ENCODE assay signal across 11 mouse cellular contexts in genomic region chr13:56209067-56209411, GRCm38 (mm10). TPM values are rescaled to one million over a fixed set of nuclear protein-coding genes. Genes with fewer than 3 reads are reported as not detected.
DNase-seq lines count a peak whose midpoint lies in the region; ATAC-seq and TF ChIP-seq lines count a peak whose summit lies in the region.
"Had no signal": no experiment of that assay in that cellular context is flagged by ENCODE, and none has a peak within 500 bp of the region (broad histone marks: within the 10 kb centered on the region; RNA-seq: fewer than 3 reads in every experiment).

No protein-coding gene starts in this region.

- peaks cover 35% of the 10 kb centered on the region for H3K27me3 ChIP-seq in heart, embryonic 14.5 days (ENCODE audit: control insufficient read depth, insufficient read depth, low read length)
- peaks cover 79% of the 10 kb centered on the region for H3K27me3 ChIP-seq in hindbrain, embryonic 10.5 days (ENCODE audit: insufficient read depth, poor library complexity, severe bottlenecking)
- peaks cover 32% of the 10 kb centered on the region for H3K27me3 ChIP-seq in midbrain, embryonic 11.5 days (ENCODE audit: control insufficient read depth, insufficient read depth, low read length)

- H3K27ac ChIP-seq in heart, embryonic 14.5 days (replicated peaks in 1 of 2; ENCODE audit: control insufficient read depth in 1 of 2, insufficient read depth in 1 of 2, low read depth in 2 of 2, low read length in 2 of 2), result no peak overlapping the region
- H3K27ac ChIP-seq in ES-E14 (ENCODE audit: insufficient read depth, low read depth, low read length, poor library complexity, severe bottlenecking), result no peak overlapping the region
- H3K27ac ChIP-seq in hindbrain, embryonic 10.5 days, result peak overlapping the region; percentile 82
- peak overlapping the region; percentile 80 for H3K27ac ChIP-seq in midbrain, embryonic 11.5 days (ENCODE audit: low read depth, low read length)
- H3K27ac ChIP-seq: liver, embryonic 13.5 days had no signal

- ATAC-seq in heart, embryonic 14.5 days (ENCODE audit: insufficient number of reproducible peaks, insufficient read depth, low FRiP score, low read depth), result no peak
- ATAC-seq in midbrain, embryonic 11.5 days (ENCODE audit: low FRiP score), result no peak
- no peak for ATAC-seq in activated CD4-positive, CD25-positive, alpha-beta regulatory T cell, adult 4 months
- ATAC-seq: inflammation-experienced regulatory T-cells, adult 6 months had no signal

- no peaks in the 10 kb centered on the region; the same call in 1 of the 2 replicates for H3K9me3 ChIP-seq in heart, embryonic 14.5 days (ENCODE audit: control insufficient read depth, low read length)
- no peaks in the 10 kb centered on the region for H3K9me3 ChIP-seq in ES-E14 (ENCODE audit: control insufficient read depth, insufficient read depth, low read depth, low read length)
- peaks cover 16% of the 10 kb centered on the region for H3K9me3 ChIP-seq in hindbrain, embryonic 10.5 days
- peaks cover 5% of the 10 kb centered on the region; the same call in 1 of the 2 replicates for H3K9me3 ChIP-seq in midbrain, embryonic 11.5 days (ENCODE audit: control insufficient read depth, low read length)
- H3K9me3 ChIP-seq: liver, embryonic 13.5 days had no signal

- no peak for DNase-seq in heart, adult 18-20 months
- DNase-seq in ES-E14 (ENCODE audit: low read depth, low spot score), result no peak
- DNase-seq in hindbrain, embryonic 10.5 days (ENCODE audit: low spot score), result no peak
- peak; percentile 93 for DNase-seq in midbrain, embryonic 11.5 days (ENCODE audit: low spot score, missing footprints)
- no peak for DNase-seq in adrenal gland, postnatal 14 days
- no peak for DNase-seq in left cerebral cortex, postnatal 10 days (ENCODE audit: extremely low spot score in 1 of 2, low spot score in 2 of 2)
- DNase-seq: liver, embryonic 13.5 days had no signal

- in situ Hi-C loops in ES-E14 (cut with MboI; ENCODE audit: low sequenced_read_pairs in 2 of 2, unreplicated experiment in 2 of 2), result no loop called here

- no peaks in the 10 kb centered on the region for H3K36me3 ChIP-seq in heart, embryonic 14.5 days (ENCODE audit: control insufficient read depth, insufficient read depth, low read length)
- no peaks in the 10 kb centered on the region for H3K36me3 ChIP-seq in ES-E14 (ENCODE audit: control insufficient read depth, insufficient read depth, low read length, poor library complexity, severe bottlenecking)
- H3K36me3 ChIP-seq in hindbrain, embryonic 10.5 days, result 0 out of 2 replicates have a peak, but pooled peaks cover 3% of the 10 kb centered on the region
- H3K36me3 ChIP-seq in midbrain, embryonic 11.5 days (ENCODE audit: control insufficient read depth, insufficient read depth, low read length), result no peaks in the 10 kb centered on the region
- H3K36me3 ChIP-seq: liver, embryonic 13.5 days had no signal

- 18% methylated on average over 8 of the region's 8 CpGs for WGBS in heart, embryonic 14.5 days
- 7% methylated on average over 8 of the region's 8 CpGs for WGBS in hindbrain, embryonic 10.5 days
- WGBS in midbrain, embryonic 11.5 days, result 7% methylated on average over 8 of the region's 8 CpGs

- intact Hi-C loops in left cerebral cortex, postnatal 10 days (cut with DNase I), result no loop called here

- peak overlapping the region; percentile 51 for H3K4me2 ChIP-seq in heart, embryonic 14.5 days (ENCODE audit: low read length)
- peak overlapping the region; percentile 41 for H3K4me2 ChIP-seq in midbrain, embryonic 11.5 days
- H3K4me2 ChIP-seq: liver, embryonic 13.5 days had no signal

- H3K9ac ChIP-seq in heart, embryonic 14.5 days (ENCODE audit: low read length), result no peak overlapping the region
- peak overlapping the region; percentile 42; the same call in 1 of the 2 replicates for H3K9ac ChIP-seq in ES-E14 (ENCODE audit: insufficient read depth, low read depth, low read length, poor library complexity, severe bottlenecking)
- no peak overlapping the region; the same call in 1 of the 2 replicates for H3K9ac ChIP-seq in midbrain, embryonic 11.5 days (ENCODE audit: low read length)
- H3K9ac ChIP-seq: liver, embryonic 13.5 days had no signal

- no peaks in the 10 kb centered on the region for H3K4me1 ChIP-seq in heart, embryonic 14.5 days (ENCODE audit: control insufficient read depth in 2 of 2, insufficient read depth in 2 of 2, low read length in 2 of 2)
- H3K4me1 ChIP-seq in ES-E14 (ENCODE audit: control insufficient read depth in 2 of 2, insufficient read depth in 2 of 2, low read length in 2 of 2, poor library complexity in 1 of 2), result peaks cover 0 to 11% of the 10 kb centered on the region in 2 experiments; a peak in 2 of 4 replicates
- H3K4me1 ChIP-seq in hindbrain, embryonic 10.5 days (replicated peaks), result peaks cover 41% of the 10 kb centered on the region
- H3K4me1 ChIP-seq in midbrain, embryonic 11.5 days (ENCODE audit: control insufficient read depth, insufficient read depth, low read length), result peaks cover 22% of the 10 kb centered on the region
- H3K4me1 ChIP-seq: liver, embryonic 13.5 days had no signal

- peak overlapping the region in 1 of 2 experiments; percentile 6; a peak in 1 of 4 replicates for H3K4me3 ChIP-seq in heart, embryonic 14.5 days (ENCODE audit: control insufficient read depth in 1 of 2, insufficient read depth in 1 of 2, low read depth in 1 of 2, low read length in 2 of 2)
- H3K4me3 ChIP-seq in ES-E14 (ENCODE audit: insufficient read depth in 1 of 2, low read depth in 1 of 2, low read length in 2 of 2, poor library complexity in 1 of 2, severe bottlenecking in 1 of 2), result peak overlapping the region; percentile 17 to 46; a peak in 2 of 4 replicates
- H3K4me3 ChIP-seq in hindbrain, embryonic 10.5 days, result peak overlapping the region; percentile 39
- H3K4me3 ChIP-seq in midbrain, embryonic 11.5 days (ENCODE audit: low read depth, low read length), result no peak overlapping the region; the same call in 1 of the 2 replicates
- H3K4me3 ChIP-seq: liver, embryonic 13.5 days had no signal

TF ChIP-seq in ES-E14, 5 proteins besides CTCF, POLR2A, EP300 and RAD21:
- TF ChIP-seq ZC3H11A (IDR thresholded peaks at IDR 0.05; ENCODE audit: borderline replicate concordance, low read depth, low read length), result no peak
- TF ChIP-seq MAFK (IDR thresholded peaks at IDR 0.05; ENCODE audit: insufficient read depth, low read depth, low read length), result no peak
- TF ChIP-seq CHD2 (IDR thresholded peaks at IDR 0.05; ENCODE audit: low read depth, low read length), result no peak
- TF ChIP-seq ZNF384 (IDR thresholded peaks at IDR 0.05; ENCODE audit: low read depth, low read length), result no peak
- TF ChIP-seq HCFC1 (IDR thresholded peaks at IDR 0.05; ENCODE audit: borderline replicate concordance, insufficient read depth, low read length), result no peak

RNA-seq across cellular contexts. Expression of gene Tifab, which starts 30.4 kb away (rescaled TPM):
- 0.28 and 0.58 TPM in 2 replicates for polyA plus RNA-seq in heart, embryonic 14.5 days (2014; fragmentation: Nextera tagmentation; extraction: Ambion mirVana)
- 1 to 10 TPM in 1 of 2 experiments, under 1 TPM in 1; 0.69 to 1.1 TPM for total RNA-seq in heart, adult 18-20 months (2021)
- total RNA-seq in ES-E14 (2012; rRNA removed), result 0.13 TPM in 1 of 2 replicates, not detected in the other
- polyA plus RNA-seq in hindbrain, embryonic 10.5 days (2016; fragmentation: Nextera tagmentation; extraction: Ambion mirVana), result 1.2 and 1.4 TPM in 2 replicates
- polyA plus RNA-seq in midbrain, embryonic 11.5 days (2014; fragmentation: Nextera tagmentation; extraction: Ambion mirVana), result 0.43 and 0.60 TPM in 2 replicates
- under 1 TPM in 1 of 2 experiments, not detected in 1; 0.28 TPM for polyA plus RNA-seq in activated CD4-positive, CD25-positive, alpha-beta regulatory T cell, adult 4 months (2017; shearing (Covaris generic))
- total RNA-seq in adrenal gland, postnatal 14 days (2021), result 1.1 and 2.4 TPM in 2 replicates
- 1 to 10 TPM; 2.0 to 2.1 TPM for total RNA-seq in left cerebral cortex, postnatal 10 days (2021)
- polyA plus RNA-seq: C2C12 had no signal

RNA-seq across cellular contexts. Expression of gene Neurog1, which starts 42.9 kb away (rescaled TPM):
- polyA plus RNA-seq in heart, embryonic 14.5 days (2014; fragmentation: Nextera tagmentation; extraction: Ambion mirVana), result not detected in 2 replicates
- total RNA-seq in heart, adult 18-20 months (2021), result not detected
- 0.45 and 0.48 TPM in 2 replicates for total RNA-seq in ES-E14 (2012; rRNA removed)
- 28.4 and 33.7 TPM in 2 replicates for polyA plus RNA-seq in hindbrain, embryonic 10.5 days (2016; fragmentation: Nextera tagmentation; extraction: Ambion mirVana)
- polyA plus RNA-seq in midbrain, embryonic 11.5 days (2014; fragmentation: Nextera tagmentation; extraction: Ambion mirVana), result 35.6 and 42.1 TPM in 2 replicates
- not detected for polyA plus RNA-seq in activated CD4-positive, CD25-positive, alpha-beta regulatory T cell, adult 4 months (2017; shearing (Covaris generic))
- total RNA-seq in adrenal gland, postnatal 14 days (2021), result not detected in 2 replicates
- not detected for total RNA-seq in left cerebral cortex, postnatal 10 days (2021)
- polyA plus RNA-seq: C2C12; inflammation-experienced regulatory T-cells, adult 6 months; liver, embryonic 13.5 days had no signal

Comparison
In these comparisons a context has a peak if more than half of its experiments do, and no peak if none do; other contexts are left out.
1. H3K27ac ChIP-seq: peak in hindbrain, embryonic 10.5 days (single experiment) and midbrain, embryonic 11.5 days (single experiment); none in heart, embryonic 14.5 days (0 of 2) and ES-E14 (single experiment).